Mouse (Mus musculus) spleen, postnatal 4 days (tissue): ENCODE data around the gene Serpina3c.
"Not testable (repeated sequence)": the region's sequence is repeated elsewhere in the genome, so short reads cannot be mapped to it uniquely, and the experiment has no call there.

Source experiments
- DNase-seq, 2 experiments: peaks; one replicate each; pipeline ENCODE4 v3.0.0; 2022; ENCODE audit warnings: low spot score in 2 of 2

The Serpina3c gene

GRCm38 (mm10) chr12:104112333-104112732 lies 41.3 kb downstream of the Serpina3c start, which contains the start of gene Serpina3a:
TSS of gene Serpina3a (plus strand) at chr12:104112724.
- not testable (repeated sequence) for DNase-seq

- no peak for DNase-seq
These were observed 45.2 kb downstream of the Serpina3c start for GRCm38 (mm10) chr12:104108507-104108906.

DNA sequence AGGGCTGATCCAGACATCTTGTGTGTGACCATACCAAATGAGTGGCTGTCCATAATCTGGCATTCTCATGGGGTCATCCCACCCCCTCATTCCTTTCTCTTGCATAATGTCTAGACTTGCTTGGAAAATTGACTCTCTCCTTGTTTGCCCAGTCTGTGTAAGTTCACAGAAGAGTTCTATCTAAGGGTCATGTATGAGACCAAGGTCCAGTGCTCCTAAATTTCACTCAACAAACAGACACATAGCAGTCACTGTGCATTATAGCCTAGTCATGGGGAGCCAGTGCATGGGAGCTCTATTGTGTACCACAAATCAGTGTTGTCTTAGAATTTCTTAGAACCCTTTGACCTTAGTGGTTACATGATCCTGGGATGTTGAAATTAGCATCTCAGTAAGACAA lies 46.8 kb downstream of the Serpina3c start:
- DNase-seq = no peak

GRCm38 (mm10) chr12:104105847-104106246 lies 47.8 kb downstream of the Serpina3c start:
- no peak for DNase-seq

- no peak for DNase-seq
These were observed 52.9 kb downstream of the Serpina3c start, which contains the start of gene Serpina5 for GRCm38 (mm10) chr12:104100768-104101167. TSS of gene Serpina5 (plus strand) at chr12:104101113.
